Mouse (Mus musculus): Measurements from ENCODE around the gene Sike1.

The Sike1 gene

DNA sequence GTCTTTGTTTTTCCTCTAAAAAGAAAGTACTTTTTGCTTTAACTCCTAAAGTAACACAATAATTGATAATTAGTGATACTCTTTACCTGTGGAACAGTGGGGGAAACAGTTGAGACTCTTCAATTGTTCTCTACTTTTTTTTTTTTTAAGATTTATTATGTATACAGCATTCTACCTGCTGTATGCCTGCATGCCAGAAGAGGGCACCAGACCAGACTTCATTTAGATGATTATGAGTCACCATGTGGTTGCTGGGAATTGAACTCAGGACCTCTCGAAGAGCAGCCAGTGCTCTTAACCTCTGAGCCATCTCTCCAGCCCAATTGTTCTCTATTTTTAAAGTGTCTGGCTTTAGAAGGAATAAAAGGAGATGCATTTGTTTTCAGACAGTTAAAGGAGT, 30.7 kb downstream of the Sike1 start:
- DNase-seq (ENCODE audit: low read depth, low spot score): no peak

DNA sequence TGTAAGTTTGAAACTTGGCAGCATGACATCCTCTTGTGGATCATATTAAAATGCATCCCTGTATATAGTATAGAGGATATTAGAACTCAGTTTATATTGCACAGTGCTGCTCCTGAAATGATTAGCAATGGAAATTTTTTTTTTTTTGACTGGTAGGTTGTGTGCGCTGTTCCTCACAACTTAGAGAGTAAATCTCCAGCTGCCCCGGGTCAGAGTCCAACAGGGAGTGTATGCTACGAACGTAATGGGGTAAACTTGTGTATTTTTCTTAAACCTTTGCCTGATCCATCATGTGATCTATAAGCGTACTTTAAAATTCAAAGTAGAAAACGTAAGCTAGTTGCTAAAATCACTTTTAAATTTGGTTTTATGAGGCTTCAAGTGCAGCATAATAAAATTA, 44.8 kb downstream of the Sike1 start:
- no peak for DNase-seq (ENCODE audit: low read depth, low spot score)

DNA sequence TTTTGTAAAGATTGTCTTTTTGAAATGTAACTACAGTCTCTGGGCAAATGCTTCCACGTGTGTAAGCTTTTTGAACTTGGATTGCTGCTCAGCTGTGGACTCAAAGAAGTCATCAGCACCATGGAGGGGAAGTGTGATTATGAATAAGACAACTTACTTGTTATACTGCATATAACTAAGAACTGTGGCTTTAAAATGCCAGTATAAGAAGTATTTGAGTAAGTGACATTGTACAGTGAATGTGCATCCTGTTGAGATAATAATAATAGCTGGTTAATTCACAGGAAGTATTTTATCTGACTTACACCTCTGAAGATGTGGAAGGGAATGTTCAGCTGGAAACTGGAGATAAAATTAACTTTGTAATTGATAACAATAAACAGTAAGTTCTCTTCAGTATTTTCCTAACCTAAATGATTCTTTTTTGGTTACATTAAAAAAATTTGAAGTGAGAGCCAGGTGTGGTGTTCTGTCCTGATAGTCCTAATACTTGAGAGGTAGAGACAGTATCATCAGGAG, 45.4 kb downstream of the Sike1 start:
- DNase-seq (ENCODE audit: low read depth, low spot score): no peak

DNA sequence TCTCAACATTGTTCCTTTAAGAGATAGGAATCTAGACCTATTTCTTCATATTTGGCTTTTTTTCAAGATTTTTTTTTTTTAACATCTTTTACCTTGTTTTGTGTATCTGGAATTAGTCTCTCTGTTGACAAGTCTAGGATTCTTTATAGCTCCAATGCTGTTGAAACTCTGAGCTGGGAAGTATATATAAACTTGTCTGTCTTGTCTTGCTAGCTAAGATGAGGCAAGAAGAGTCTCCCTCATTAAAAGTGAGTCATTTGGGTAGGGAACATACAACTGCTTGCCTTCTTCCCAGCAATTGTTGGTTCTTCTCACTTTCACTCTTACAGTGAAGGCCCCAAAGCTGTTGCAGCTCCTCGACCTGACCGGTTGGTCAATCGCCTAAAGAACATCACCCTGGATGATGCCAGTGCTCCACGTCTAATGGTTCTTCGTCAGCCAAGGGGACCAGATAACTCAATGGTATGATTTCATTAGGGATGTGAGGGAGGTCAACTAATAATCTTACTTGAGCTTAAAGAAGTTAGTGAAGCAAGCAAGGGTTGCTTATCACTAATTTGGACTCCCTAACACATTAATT, 60.6 kb downstream of the Sike1 start:
- no peak for DNase-seq (ENCODE audit: low read depth, low spot score)

DNA sequence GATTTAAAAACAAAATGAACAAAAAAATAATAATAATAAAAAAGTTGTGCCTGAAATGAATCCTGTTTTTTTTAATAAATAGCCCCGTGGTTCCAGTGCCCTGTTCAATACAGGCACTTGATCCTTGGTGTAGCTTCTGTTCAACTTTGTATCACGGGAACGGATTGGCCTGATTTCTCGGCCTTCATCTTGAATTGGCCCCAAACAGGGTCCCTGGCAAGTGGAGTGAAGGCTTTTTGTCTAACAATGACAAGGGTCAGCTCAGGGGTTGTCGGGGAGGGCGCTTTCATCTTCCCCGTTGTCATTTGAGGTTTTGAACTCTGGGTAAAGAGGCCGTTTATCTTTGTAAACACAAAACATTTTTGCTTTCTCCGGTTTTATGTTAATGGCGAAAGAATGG, 62.2 kb downstream of the Sike1 start:
- no peak for DNase-seq (ENCODE audit: low read depth, low spot score)

Data from brain, embryonic 18.5 days (tissue).